Mouse (Mus musculus): ENCODE results near the gene Tmem123.
A peak's percentile ranks its signal among the peaks of the same experiment; 100 is the strongest.

The Tmem123 gene

DNA sequence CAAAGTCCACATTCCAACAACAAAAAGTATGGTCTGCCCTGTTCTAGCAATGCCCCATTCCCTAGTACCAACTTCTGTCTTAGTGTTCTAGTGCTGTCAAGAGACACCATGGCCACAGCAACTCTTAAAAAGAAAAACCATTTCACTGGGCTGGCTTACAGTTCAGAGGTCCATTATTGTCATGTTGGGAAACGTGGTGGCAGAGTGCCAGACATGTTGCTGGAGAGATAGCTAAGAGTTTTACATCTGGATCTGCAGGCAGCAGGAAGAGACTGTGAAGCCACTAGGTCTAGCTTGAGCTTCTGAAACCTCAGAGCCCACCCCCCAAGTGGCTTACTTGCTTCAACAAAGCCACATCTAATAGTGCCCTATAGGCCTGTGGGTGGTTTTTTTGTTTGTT, 13.8 kb downstream of the Tmem123 start:
- Histone ChIP-seq H3K36me3 (ENCODE audit: insufficient read depth, low read length) (peaks cover 56% of the 10 kb centered on the region), H3K4me3 (replicated peaks; ENCODE audit: low read length) (no peak overlapping the region), H3K27me3 (ENCODE audit: insufficient read depth, low read length) (no peaks in the 10 kb centered on the region), H3K4me1 (replicated peaks; ENCODE audit: low read depth, low read length) (peaks cover 37% of the 10 kb centered on the region), H3K9me3 (ENCODE audit: low read length) (no peaks in the 10 kb centered on the region)
- TF ChIP-seq NANOG (IDR thresholded peaks at IDR 0.05; ENCODE audit: borderline replicate concordance, low read length): no peak

DNA sequence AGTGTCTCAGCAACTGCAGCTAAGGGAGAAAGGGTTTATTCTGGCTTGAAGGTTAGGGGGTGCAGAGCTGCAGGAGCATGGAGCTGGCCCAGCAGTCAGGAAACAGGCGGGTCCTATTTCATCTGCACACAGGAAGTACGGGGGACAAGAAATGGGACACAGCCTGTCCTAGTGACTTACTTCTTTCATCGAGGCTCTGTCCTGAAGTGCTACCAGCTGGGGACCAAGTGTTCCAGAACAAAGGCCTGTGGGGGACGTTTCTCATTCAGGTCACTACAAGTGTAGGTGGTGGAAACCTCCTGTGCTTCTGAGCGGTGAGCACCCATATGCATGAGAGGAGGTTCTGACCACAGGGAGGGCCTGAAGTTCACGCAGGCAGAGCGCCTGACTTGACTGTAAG, 14.9 kb downstream of the Tmem123 start:
- Histone ChIP-seq H3K4me3 (replicated peaks; ENCODE audit: low read length) (0 out of 2 replicates have a peak overlapping the region, but pooled peaks have one; percentile 13), H3K36me3 (ENCODE audit: insufficient read depth, low read length) (peaks cover 52% of the 10 kb centered on the region), H3K9me3 (ENCODE audit: low read length) (no peaks in the 10 kb centered on the region), H3K4me1 (replicated peaks; ENCODE audit: low read depth, low read length) (peaks cover 37% of the 10 kb centered on the region), H3K27me3 (ENCODE audit: insufficient read depth, low read length) (no peaks in the 10 kb centered on the region)
- no peak for TF ChIP-seq NANOG (IDR thresholded peaks at IDR 0.05; ENCODE audit: borderline replicate concordance, low read length)
- no peak for TF ChIP-seq POU5F1 (IDR thresholded peaks at IDR 0.05; ENCODE audit: borderline replicate concordance, low read length)
- no peak for TF ChIP-seq CTCF (conservative IDR thresholded peaks at IDR 0.05; ENCODE audit: low read length)

- Histone ChIP-seq H3K9me3 (ENCODE audit: low read length) (no peaks in the 10 kb centered on the region), H3K4me1 (replicated peaks; ENCODE audit: low read depth, low read length) (peaks cover 39% of the 10 kb centered on the region), H3K4me3 (replicated peaks; ENCODE audit: low read length) (no peak overlapping the region), H3K36me3 (ENCODE audit: insufficient read depth, low read length) (peaks cover 53% of the 10 kb centered on the region), H3K27me3 (ENCODE audit: insufficient read depth, low read length) (no peaks in the 10 kb centered on the region)
- no peak for TF ChIP-seq NANOG (IDR thresholded peaks at IDR 0.05; ENCODE audit: borderline replicate concordance, low read length)
- TF ChIP-seq CTCF (conservative IDR thresholded peaks at IDR 0.05; ENCODE audit: low read length): no peak
These were observed 15.9 kb downstream of the Tmem123 start for GRCm38 (mm10) chr9:7779786-7780185.

DNA sequence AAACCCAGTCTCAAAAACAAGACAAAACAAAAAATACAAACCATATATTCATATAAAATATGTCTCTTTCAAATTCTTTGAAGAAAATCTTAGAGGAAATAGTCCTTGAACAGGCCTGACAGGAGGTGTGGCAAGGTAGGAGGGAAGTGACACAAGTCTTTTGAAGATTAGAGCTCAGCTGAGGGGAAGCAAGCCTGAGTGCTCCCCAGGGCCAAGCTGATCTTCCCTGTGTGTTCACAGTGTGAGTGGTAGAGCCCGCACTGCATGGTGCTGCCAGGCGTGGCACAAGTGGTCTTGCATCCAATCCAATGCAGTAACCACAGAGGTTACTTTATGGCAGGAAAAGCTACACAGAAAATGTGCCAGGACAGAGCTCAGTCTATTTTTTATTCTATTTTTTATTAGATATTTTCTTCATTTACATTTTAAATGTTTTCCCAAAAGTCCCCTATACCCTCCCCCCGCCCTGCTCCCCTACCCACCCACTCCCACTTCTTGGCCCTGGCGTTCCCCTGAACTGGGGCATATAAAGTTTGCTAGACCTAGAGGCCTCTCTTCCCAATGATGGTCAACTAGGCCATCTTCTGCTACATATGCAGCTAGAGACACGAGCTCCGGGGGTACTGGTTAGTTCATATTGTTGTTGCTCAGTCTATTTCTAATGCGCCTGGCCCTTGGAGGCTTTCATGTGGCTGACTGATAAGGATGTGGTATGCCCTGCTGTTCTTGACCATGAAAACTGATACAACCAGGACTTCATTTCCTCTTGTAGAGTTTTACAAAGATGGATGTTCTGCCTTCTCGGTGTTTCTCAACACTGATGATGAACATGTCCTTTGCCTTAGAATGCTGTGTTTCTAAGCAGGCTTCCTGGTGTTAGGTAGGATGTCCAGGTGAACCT, 16.7 kb downstream of the Tmem123 start:
- Histone ChIP-seq H3K4me3 (replicated peaks; ENCODE audit: low read length) (no peak overlapping the region), H3K27me3 (ENCODE audit: insufficient read depth, low read length) (no peaks in the 10 kb centered on the region), H3K9me3 (ENCODE audit: low read length) (no peaks in the 10 kb centered on the region), H3K4me1 (replicated peaks; ENCODE audit: low read depth, low read length) (peaks cover 41% of the 10 kb centered on the region), H3K36me3 (ENCODE audit: insufficient read depth, low read length) (peaks cover 59% of the 10 kb centered on the region)
- TF ChIP-seq POU5F1 (IDR thresholded peaks at IDR 0.05; ENCODE audit: borderline replicate concordance, low read length): no peak
- no peak for TF ChIP-seq NANOG (IDR thresholded peaks at IDR 0.05; ENCODE audit: borderline replicate concordance, low read length)
- no peak for TF ChIP-seq CTCF (conservative IDR thresholded peaks at IDR 0.05; ENCODE audit: low read length)

DNA sequence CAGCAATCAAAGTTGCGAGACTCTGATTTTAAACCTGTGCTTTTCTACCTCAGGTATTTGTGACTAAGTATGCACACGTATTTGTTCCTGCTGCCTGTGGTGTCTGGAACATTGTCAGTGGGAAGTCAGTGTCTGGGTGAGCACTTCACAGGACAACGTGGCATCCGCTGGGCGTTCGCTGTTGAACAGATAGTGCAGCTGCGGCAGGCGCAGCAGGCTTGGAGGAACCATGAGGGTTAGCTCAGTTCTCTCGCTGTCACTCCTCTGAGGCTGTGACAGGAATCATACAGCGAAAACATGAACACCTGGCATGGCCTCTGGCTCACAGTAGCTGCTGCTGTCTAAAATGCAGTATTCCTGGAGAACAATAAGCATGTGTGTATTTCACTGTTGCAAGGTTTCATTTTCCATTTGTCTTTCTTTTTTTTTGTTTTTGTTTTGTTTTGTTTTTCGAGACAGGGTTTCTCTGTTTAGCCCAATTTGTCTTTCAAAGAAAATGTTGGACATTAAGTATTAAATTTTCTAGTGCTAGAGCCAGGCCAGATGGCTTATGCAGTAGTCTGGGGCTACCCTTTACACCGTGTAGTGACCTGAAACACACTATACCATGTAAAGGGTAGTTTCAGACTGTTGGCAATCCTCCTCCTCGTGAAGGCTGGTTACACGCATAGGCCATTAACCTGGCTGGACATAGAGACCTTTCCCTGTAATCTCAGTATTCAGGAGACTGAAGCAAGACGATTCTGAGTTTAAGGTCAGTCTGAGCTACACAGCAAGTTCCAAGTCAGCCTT, 20.2 kb downstream of the Tmem123 start:
- TF ChIP-seq CTCF (conservative IDR thresholded peaks at IDR 0.05; ENCODE audit: low read length) (no peak), NANOG (IDR thresholded peaks at IDR 0.05; ENCODE audit: borderline replicate concordance, low read length) (no peak), POU5F1 (IDR thresholded peaks at IDR 0.05; ENCODE audit: borderline replicate concordance, low read length) (no peak)
- Histone ChIP-seq H3K9me3 (ENCODE audit: low read length) (no peaks in the 10 kb centered on the region), H3K4me1 (replicated peaks; ENCODE audit: low read depth, low read length) (peaks cover 35% of the 10 kb centered on the region), H3K27me3 (ENCODE audit: insufficient read depth, low read length) (no peaks in the 10 kb centered on the region), H3K4me3 (replicated peaks; ENCODE audit: low read length) (no peak overlapping the region), H3K36me3 (ENCODE audit: insufficient read depth, low read length) (peaks cover 67% of the 10 kb centered on the region)

- Histone ChIP-seq H3K27me3 (ENCODE audit: insufficient read depth, low read length) (no peaks in the 10 kb centered on the region), H3K36me3 (ENCODE audit: insufficient read depth, low read length) (peaks cover 70% of the 10 kb centered on the region), H3K4me3 (replicated peaks; ENCODE audit: low read length) (no peak overlapping the region), H3K4me1 (replicated peaks; ENCODE audit: low read depth, low read length) (peaks cover 29% of the 10 kb centered on the region), H3K9me3 (ENCODE audit: low read length) (no peaks in the 10 kb centered on the region)
- TF ChIP-seq CTCF (conservative IDR thresholded peaks at IDR 0.05; ENCODE audit: low read length): no peak
These were observed 20.8 kb downstream of the Tmem123 start for GRCm38 (mm10) chr9:7784615-7785012.

DNA sequence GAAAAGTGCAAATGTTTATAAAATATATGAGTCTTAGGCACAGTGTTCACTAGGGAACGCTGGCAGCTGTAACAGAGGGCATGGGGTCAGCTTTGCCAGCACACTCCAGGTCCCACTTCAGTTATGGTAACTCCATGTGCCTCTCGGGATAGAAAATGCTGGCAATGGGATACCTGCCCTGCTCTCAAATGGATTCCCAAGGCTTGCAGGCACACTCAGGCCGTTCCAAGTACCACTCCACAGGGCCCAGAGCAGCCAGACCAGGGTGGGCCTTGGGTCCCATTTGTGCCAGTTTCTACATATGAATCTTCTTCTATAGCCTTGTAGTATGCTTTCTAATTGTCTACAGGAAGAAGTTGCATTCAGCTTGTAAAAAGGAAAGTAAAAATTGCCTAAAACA, 21.6 kb downstream of the Tmem123 start:
- H3K4me1 ChIP-seq (replicated peaks; ENCODE audit: low read depth, low read length): peaks cover 29% of the 10 kb centered on the region
- TF ChIP-seq POU5F1 (IDR thresholded peaks at IDR 0.05; ENCODE audit: borderline replicate concordance, low read length) (no peak), CTCF (conservative IDR thresholded peaks at IDR 0.05; ENCODE audit: low read length) (no peak), NANOG (IDR thresholded peaks at IDR 0.05; ENCODE audit: borderline replicate concordance, low read length) (no peak)
- no peaks in the 10 kb centered on the region for H3K27me3 ChIP-seq (ENCODE audit: insufficient read depth, low read length)
- no peaks in the 10 kb centered on the region for H3K9me3 ChIP-seq (ENCODE audit: low read length)
- H3K36me3 ChIP-seq (ENCODE audit: insufficient read depth, low read length): peaks cover 78% of the 10 kb centered on the region
- H3K4me3 ChIP-seq (replicated peaks; ENCODE audit: low read length): no peak overlapping the region

DNA sequence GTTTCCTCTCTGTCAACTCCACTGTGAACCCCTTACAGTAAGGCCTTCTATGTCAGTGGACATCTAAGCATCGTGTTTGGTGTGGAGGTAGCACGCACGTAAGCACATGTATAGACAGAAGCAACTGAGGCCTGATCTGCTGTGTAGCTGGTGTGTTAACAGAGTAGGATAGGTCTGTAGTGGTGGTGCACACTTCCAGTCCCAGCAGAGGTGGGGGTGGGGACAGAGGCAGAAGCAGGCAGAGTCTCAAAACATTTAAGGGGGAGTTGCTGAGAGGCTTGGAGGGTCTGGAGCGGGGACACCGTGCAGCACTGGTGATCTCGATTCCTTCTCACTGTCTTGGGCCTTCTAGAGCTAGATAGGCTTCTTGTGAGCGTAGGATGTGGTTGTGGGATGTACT, 22.2 kb downstream of the Tmem123 start:
- Histone ChIP-seq H3K4me1 (replicated peaks; ENCODE audit: low read depth, low read length) (peaks cover 31% of the 10 kb centered on the region), H3K4me3 (replicated peaks; ENCODE audit: low read length) (no peak overlapping the region), H3K36me3 (ENCODE audit: insufficient read depth, low read length) (peaks cover 81% of the 10 kb centered on the region), H3K9me3 (ENCODE audit: low read length) (no peaks in the 10 kb centered on the region), H3K27me3 (ENCODE audit: insufficient read depth, low read length) (no peaks in the 10 kb centered on the region)
- TF ChIP-seq NANOG (IDR thresholded peaks at IDR 0.05; ENCODE audit: borderline replicate concordance, low read length) (no peak), CTCF (conservative IDR thresholded peaks at IDR 0.05; ENCODE audit: low read length) (no peak), POU5F1 (IDR thresholded peaks at IDR 0.05; ENCODE audit: borderline replicate concordance, low read length) (no peak)
